Mouse (Mus musculus): ENCODE measurements at regions not wholly inside any gene's neighbourhood (a gene's known extent, or its start where the extent isn't known, plus 50 kb on each side); places are given as distances from the start of the nearest gene placed in this dataset.

DNA sequence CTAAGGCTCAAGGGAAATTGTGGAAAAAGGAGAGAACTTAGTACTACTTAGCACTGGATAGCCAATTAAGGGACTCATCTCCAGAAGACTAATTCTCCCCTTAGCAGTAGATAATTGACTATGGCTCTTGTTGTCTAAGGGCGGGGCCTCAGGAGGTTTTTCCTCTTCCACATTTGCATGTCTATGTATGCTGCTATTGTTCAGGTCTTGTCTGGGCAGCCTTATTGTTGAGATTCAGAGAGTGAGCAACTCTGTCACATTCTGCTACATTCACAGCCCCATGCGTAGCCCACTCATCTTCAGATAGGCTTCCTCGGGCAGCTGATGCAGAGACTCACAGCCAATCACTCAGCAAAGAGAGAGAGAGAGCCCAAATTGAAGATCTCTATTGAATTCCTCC, 339.9 kb downstream of the Gpam start:
- DNase-seq (ENCODE audit: low read depth, low spot score), result no peak

DNA sequence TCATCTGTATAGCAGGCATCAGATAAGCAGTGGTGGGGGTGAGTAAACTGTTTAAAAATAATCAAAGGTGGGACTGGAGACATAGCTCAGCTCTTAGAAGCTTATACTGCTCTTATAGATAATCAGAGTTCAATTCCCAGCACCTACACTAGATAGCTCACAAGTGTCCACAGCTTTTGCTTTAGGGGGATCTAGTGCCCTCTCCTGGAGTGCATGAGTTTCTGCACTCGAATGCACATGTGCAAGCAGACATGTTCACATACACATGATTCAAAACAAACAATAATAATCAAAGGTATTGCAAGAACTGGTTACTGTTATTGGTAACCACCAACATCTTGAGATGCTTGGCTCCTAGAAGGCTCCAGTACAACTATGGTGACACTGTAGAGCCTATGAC, 343.3 kb downstream of the Gpam start:
- peak; percentile 7 for DNase-seq (ENCODE audit: low read depth, low spot score)

DNA sequence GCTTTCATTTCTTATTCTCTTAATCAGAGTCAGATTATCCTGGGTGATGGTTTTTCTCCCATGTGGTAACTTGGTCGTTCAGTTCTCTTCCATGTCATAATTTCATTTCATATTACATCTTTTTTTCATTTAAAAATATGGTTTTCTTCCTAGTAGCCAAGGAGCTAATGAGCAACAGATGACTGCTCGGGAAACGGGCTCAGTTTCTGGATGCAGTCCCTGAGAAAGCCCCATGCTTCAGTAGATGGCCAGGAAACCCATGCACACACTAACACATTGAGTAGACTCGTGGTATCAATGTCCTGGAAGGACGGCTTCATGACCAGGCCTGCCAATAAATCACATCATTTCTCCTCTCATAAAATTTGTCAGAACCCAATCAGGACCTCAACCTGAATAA, 369.3 kb downstream of the Gpam start:
- no peak for DNase-seq (ENCODE audit: low read depth, low spot score)

DNA sequence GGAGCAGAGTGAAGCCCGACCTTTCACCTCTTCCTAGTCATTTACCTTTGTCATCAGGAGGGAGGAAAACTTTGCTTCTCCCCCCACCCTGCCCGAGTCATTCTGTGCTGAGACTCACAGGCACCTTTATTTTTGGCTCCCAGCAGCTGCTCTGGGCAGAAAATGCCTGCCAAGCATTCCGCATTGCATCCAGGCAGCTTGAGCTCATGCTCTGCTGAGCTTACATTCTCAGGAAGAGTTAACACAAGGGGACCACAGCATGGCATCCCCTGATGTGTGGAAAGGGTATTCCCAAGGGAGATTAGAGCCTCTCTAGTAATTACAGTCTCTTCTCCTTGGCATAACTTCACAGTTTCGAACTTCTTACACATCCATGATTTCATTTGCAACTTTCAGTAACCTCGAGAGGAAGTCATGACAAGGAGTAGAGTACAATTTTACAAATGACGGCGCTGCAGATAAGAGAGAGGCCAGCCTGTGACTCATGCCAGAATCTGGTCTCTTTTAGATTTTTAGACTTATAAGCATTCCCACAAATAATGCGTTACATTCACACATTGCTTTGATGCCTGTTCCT, 370.3 kb downstream of the Gpam start:
- DNase-seq (ENCODE audit: low read depth, low spot score), result no peak

GRCm38 (mm10) chr19:54755451-54755850, 371.6 kb downstream of the Gpam start:
- no peak for DNase-seq (ENCODE audit: low read depth, low spot score)

DNA sequence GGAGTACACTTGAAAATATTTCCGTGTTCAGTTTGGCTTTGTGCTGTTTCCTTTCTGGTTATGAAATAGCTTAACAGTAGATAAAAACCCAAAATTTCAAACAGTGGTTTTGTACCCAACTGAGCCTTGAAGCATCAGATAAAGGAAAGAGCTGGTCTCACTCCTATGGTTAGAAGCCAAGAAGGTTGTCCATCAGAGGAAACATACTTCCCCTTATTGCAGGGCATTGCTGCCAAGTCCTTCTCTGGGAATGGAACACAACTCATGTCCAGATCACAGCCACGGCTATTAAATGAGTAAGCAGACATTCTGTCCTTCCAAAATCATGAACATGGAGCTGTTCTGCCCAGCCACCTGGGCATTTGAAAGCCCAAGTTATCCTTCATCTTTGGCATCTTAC, 393.1 kb downstream of the Gpam start:
- DNase-seq (ENCODE audit: low read depth, low spot score), result no peak

- DNase-seq (ENCODE audit: low read depth, low spot score), result no peak
These were observed 395.3 kb downstream of the Gpam start for GRCm38 (mm10) chr19:54731749-54732148.

- DNase-seq (ENCODE audit: low read depth, low spot score), result no peak
These were observed 395.7 kb downstream of the Gpam start for GRCm38 (mm10) chr19:54731315-54731714.

GRCm38 (mm10) chr19:54730801-54731200, 396.2 kb downstream of the Gpam start:
- no peak for DNase-seq (ENCODE audit: low read depth, low spot score)

DNA sequence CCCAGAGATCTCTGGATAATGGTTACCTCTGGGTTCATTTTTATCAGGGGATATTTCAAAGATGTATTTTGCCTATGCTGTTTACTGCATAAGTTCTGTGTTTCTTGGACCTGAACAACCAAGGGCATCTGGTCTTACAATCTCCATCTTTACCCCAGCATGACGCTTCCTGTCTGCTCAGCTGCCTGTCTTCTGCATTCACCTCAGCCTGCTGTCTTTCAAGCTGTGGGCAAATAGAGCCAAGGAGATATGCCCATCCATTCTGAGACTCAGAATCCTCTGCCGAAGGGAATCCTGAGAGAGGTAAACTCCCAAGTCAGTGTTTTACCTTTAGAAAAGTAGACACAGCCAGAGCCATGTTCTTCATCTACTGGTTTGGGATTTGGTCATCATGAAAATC, 396.7 kb downstream of the Gpam start:
- no peak for DNase-seq (ENCODE audit: low read depth, low spot score)

DNA sequence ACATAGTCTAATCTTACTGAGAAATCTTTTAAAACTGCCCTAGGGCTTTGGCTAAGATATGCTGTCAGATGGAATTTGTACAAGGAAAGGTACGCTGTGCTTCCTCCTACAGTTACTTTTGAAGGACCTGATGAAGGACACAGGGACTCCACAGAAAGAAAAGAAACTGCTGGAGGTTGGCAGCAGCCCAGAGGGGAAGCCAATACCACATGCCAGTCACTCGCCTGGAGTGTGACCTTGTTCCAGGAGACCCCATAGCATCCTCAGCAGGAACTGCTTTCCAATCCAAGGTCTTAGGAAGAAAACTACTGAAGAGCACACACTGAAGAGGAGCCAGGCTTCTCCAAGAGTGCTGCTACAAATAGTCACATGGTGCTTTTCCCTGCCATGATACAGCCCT, 404.9 kb downstream of the Gpam start:
- no peak for DNase-seq (ENCODE audit: low read depth, low spot score)

DNA sequence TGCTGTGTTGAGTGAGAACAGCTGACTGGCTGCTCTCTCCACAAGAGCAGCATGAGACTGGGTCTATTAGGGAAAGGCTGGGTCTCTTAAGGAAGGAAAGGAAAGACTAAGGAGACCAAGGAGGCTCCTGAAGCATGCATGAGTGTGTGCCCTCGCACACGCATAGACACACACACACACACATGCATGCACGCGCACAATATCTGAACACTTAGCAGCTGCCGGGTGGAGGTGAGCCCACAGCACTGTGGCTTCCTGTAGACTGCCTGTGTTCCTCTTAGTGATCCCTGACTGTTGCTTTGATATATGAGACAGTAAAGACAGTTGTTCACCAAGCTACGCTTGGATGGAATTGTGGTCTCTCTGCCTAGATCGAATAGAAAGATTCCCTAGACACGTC, 429.6 kb downstream of the Gpam start:
- DNase-seq (ENCODE audit: low read depth, low spot score), result no peak

GRCm38 (mm10) chr19:54693714-54694113, 433.3 kb downstream of the Gpam start:
- DNase-seq (ENCODE audit: low read depth, low spot score), result no peak

GRCm38 (mm10) chr19:54693094-54693493, 433.9 kb downstream of the Gpam start:
- no peak for DNase-seq (ENCODE audit: low read depth, low spot score)

DNA sequence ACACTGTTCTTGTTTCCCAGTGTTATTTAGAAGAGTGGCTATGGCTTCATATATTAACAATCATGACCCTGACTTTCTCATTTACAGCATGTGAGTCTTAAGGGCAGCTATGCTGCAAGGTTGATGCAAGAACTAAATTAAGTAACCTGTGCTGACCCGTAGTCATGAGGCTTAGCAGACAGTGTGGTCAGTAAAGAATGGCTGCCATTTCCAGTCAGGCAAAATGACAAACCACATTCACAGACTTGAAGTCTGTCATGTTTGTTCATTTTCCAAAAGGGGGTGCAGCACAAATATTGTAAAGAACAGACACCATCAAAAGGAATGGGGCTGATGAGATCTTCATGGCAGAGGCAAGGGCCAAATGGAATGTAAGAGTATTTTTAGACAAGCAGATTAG, 435.2 kb downstream of the Gpam start:
- no peak for DNase-seq (ENCODE audit: low read depth, low spot score)

DNA sequence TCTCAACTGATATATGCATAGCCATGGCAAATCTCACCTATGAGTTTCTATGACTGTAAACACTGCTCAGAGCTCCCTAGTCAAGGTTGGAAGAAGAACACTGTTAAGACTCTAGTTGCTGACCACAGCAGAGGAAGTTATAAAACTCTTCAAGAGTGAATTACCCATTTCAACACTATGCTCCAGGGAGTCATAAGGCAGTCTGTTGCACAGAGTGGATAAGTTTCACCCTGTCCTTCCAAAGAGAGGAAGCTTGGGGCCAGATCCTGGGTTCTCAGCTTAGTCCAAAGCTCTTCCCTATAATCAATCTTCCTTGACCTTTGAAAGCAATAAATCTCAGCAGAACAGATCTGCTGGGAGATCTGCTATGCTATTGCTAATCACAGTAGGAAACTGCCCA, 438.4 kb downstream of the Gpam start:
- DNase-seq (ENCODE audit: low read depth, low spot score), result no peak

- DNase-seq (ENCODE audit: low read depth, low spot score), result no peak
These were observed 441.9 kb downstream of the Gpam start for GRCm38 (mm10) chr19:54685147-54685546.

Data from A20 (cell line).